Comparison of ENCODE assay signal across 8 mouse cellular contexts in genomic region chr8:4322470-4322869, GRCm38 (mm10). TPM values are rescaled to one million over a fixed set of nuclear protein-coding genes. Genes with fewer than 3 reads are reported as not detected.
DNase-seq lines count a peak whose midpoint lies in the region; ATAC-seq and TF ChIP-seq lines count a peak whose summit lies in the region.

No protein-coding gene starts in this region.

- peak; percentile 33 for DNase-seq in G1E (ENCODE audit: low spot score)
- peak; percentile 86 for DNase-seq in brain, adult 2 months (ENCODE audit: low read depth, low spot score)
- peak; percentile 60 for DNase-seq in fibroblast of lung, adult 2 months (ENCODE audit: low read depth)
- peak; percentile 52 for DNase-seq in heart, postnatal 25 days (ENCODE audit: low spot score)
- DNase-seq in layer of hippocampus, adult 9-11 months = peak; percentile 79
- peak; percentile 89 for DNase-seq in lung, postnatal 14 days
- DNase-seq in right cerebral cortex, postnatal 10 days (ENCODE audit: low spot score in 2 of 2) = peak; percentile 87 to 92
- peak; percentile 66 to 77 for DNase-seq in urinary bladder, postnatal 36 days (ENCODE audit: low spot score in 2 of 2)

- peaks cover 65% of the 10 kb centered on the region for H3K4me1 ChIP-seq in G1E (ENCODE audit: insufficient read depth, low read depth, low read length)

- TF ChIP-seq CTCF in G1E (IDR thresholded peaks at IDR 0.05; ENCODE audit: low read depth, low read length) = peak; percentile 88

- H3K36me3 ChIP-seq in G1E (replicated peaks) = peaks cover 60% of the 10 kb centered on the region

- no peak for ATAC-seq in G1E (ENCODE audit: extremely low read depth, insufficient number of reproducible peaks, low FRiP score, poor library complexity, severe bottlenecking)

- no peak overlapping the region; the same call in 1 of the 2 replicates for H3K4me3 ChIP-seq in G1E (ENCODE audit: low read depth, low read length)

- H3K27me3 ChIP-seq in G1E (ENCODE audit: insufficient read depth, low read length) = no peaks in the 10 kb centered on the region

- intact Hi-C loops in heart, postnatal 25 days (cut with DNase I) = loop anchor here (2.0 to 10.0 kb wide), 4 partner anchors 45 to 158 kb away; partner anchors contain the start of genes Evi5l and Timm44

- H3K9me3 ChIP-seq in G1E (replicated peaks) = no peaks in the 10 kb centered on the region

RNA-seq across cellular contexts. Expression of gene Ccl25, which starts 2.5 kb away (rescaled TPM):
- total RNA-seq in G1E (2014; fragmentation: Nextera tagmentation) (64.9 and 69.3 TPM in 2 replicates), G1E (2017) (16.0 and 18.1 TPM in 2 replicates)
- 1.1 and 1.9 TPM in 2 replicates for polyA plus RNA-seq in G1E (2012)
- total RNA-seq in heart, postnatal 25 days (2021) = 1 to 10 TPM; 3.5 to 4.4 TPM

RNA-seq across cellular contexts. Expression of gene Elavl1, which starts 2.7 kb away (rescaled TPM):
- total RNA-seq in G1E (2014; fragmentation: Nextera tagmentation) = 162 and 168 TPM in 2 replicates
- 92.5 and 98.1 TPM in 2 replicates for total RNA-seq in G1E (2017)
- 110 and 125 TPM in 2 replicates for polyA plus RNA-seq in G1E (2012)
- 10 to 100 TPM; 58.2 to 64.1 TPM for total RNA-seq in heart, postnatal 25 days (2021)

RNA-seq across cellular contexts. Expression of gene Timm44, which starts 46.8 kb away (rescaled TPM):
- total RNA-seq in G1E (2014; fragmentation: Nextera tagmentation) (81.8 and 94.6 TPM in 2 replicates), G1E (2017) (113 and 123 TPM in 2 replicates)
- 65.3 and 81.1 TPM in 2 replicates for polyA plus RNA-seq in G1E (2012)
- total RNA-seq in heart, postnatal 25 days (2021) = 100 to 1,000 TPM; 117 TPM

Comparison
In these comparisons a context has a peak if more than half of its experiments do, and no peak if none do; other contexts are left out.
1. DNase-seq: peak in every context shown above with its lines; median percentile 90 in right cerebral cortex, postnatal 10 days; 89 in lung, postnatal 14 days; 86 in brain, adult 2 months; 79 in layer of hippocampus, adult 9-11 months; 72 in urinary bladder, postnatal 36 days; 60 in fibroblast of lung, adult 2 months; 52 in heart, postnatal 25 days; 33 in G1E.